Mouse (Mus musculus): ENCODE data around the gene Actg1.

The Actg1 gene

DNA sequence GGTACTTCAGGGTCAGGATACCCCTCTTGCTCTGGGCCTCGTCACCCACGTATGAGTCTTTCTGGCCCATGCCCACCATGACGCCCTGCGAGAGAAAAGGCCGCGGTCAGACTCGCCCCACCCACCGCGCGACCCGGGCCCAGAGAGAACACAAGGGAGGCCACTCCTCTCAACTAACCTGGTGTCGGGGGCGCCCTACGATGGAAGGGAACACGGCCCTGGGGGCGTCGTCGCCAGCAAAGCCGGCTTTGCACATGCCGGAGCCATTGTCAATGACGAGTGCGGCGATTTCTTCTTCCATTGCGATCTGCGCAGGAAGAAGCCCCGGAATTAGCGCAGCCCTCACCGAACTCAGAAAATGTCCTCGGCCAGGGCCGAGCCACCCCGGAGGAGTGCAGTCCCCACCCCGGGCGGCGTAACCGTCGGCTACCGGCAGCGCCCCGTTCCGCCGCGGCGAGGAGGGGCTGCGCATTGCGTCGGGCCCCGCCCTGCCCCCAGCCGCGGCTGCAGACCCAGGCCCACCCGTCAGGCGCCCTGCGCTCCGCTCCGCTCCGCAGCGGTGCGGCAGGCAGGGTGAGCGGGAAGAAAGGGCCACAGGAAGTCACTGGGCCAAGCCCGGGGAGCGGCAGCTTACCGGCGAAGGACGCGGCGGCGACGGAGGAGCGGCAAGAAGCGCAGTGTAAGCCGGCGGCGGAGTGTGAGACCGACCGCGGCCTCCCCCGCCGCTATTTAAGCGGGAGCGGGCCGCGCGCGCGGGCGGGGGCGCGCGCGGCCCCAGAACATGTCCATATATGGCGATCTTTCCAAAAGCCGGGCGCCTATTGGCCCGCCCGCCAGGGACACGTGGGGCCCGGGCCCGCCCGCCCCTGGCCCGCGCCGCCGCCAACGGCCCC, at the start of gene Actg1:
TSS of gene Actg1 (minus strand) at position 752 of the 893 bp plus-strand sequence.
- in situ Hi-C loops (cut with MboI): no loop called here

DNA sequence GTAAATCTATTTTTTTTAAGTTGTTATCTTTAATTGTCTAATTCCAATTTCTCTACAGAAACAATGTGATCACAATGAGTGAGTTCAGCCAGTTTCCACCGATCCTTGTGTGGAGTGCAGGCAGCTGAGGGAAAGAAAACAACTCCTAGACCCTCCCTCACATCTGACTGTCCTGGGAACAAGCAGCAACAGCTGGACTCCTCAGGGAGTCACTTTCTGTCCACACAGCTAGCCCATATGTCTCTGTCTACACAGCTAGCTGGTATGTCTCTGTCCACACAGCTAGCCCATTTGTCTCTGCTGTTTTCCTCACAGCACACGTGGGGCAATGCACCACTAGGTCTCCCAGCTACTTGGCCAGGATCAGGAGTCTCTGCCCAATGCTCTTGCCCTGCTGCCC, 49.3 kb upstream of the Actg1 start:
- in situ Hi-C loops (cut with MboI): no loop called here

DNA sequence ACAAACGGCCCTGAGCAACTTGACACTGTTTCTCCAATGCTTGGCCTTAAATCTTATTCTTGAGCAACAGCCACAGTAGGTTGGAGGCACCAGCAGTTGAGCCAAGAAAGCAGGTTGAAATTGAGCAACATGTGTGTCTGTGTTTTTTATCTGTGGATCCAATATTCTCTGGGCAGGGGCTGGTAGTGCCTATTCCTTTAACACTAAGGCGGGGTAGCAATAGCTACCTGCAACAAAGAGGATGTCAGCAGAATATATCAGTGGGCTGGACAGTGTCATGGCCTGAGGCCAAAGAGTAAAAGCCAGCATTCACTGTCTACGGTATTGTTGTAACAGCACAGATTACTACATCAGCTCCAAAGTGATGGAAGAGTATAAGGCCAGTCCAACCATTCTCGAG, 47.3 kb upstream of the Actg1 start:
- in situ Hi-C loops (cut with MboI): no loop called here

DNA sequence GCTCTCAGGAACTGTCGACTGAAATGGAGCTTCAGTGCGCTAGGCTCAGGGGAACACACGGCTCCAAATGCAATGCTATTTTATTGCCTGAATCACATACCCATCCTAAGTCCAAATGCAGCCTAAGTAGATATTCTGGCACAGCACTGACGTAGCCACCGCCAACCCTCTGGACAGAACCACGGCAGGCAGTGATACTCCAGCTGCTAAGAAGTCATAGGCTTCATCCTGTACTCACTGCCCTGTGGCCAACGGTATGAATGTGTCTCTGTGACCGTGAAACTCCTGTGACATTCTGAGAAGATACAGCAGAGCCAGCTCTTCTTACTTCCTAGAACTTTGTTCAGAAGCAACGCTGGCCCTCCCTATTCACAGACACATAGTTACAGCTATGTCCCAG, 40.2 kb upstream of the Actg1 start:
- in situ Hi-C loops (cut with MboI): no loop called here

DNA sequence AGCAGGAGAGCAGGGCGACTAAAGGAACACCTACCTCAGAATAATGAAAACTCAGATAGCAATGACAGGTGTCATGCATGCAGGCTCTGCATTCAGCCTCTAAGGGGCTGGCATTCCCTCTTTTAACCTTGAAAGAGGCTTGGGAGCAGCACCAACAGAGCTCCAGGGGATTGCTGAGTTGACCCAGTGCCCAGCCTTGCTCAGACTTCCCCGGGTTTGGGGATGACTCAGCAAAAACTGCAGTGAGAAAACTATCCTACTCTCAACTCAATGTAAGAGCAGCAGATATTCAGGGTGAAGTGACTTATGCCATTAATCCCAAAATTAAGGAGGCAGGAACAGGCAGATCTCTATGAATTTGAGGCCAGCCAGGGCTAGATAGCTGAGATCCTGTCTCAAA, 38.8 kb upstream of the Actg1 start:
- in situ Hi-C loops (cut with MboI): no loop called here

DNA sequence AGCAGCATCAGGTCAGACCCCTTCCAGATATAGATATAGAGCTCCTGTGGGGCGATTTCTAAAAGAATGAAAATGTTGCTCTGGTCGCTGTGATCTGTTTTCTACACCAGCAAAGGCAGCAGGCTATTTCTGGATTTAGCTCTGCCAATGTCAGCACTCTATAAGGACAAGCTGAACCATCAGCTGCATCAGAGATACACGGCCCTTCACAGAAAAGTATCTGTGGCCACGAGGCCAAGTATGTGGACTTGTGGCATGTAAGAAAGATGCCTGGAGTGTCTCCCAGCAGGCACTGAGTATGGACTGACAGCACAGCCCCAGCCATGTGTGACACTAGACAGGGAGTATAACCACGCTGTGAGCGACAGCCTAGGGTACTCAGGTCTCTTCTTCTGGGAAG, 38.3 kb upstream of the Actg1 start:
- in situ Hi-C loops (cut with MboI): no loop called here

DNA sequence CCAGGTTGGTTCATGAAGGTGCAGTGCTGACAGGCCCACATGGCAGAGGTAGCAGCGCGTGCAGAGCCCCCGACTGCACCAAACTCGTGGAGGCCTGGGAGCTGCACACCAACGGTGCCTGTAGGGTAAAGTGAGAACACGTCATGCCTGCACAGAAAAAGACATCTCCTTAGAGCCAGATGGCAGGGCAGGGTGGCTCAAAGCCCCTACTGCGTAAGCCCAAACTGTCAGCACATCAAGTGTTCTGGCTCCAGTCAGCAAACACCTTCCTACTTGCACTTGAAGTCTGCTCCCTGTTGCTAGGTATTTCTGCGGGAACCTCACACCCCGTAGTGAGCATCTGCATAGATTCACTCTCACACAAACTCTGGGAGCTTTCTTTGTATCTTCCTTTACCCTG, 34.2 kb upstream of the Actg1 start:
- in situ Hi-C loops (cut with MboI): no loop called here

DNA sequence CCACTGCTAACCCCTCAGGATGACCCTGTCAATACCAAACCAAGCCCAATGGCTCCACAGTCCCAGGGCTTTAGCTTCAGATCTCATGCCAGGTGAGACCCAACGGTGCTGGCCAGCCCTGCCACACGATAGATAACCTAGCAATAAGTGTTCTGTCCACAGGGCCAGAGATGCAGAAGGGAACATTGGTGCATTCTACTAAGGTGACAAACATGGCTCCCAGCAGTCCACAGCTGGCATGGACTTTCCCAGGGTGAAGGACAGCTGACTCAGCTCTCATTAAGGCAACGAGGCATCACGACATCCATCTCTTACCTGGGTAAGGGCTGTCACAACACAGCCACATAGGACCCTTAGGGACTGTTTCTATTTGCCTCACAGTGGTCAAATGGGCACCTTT, 32.8 kb upstream of the Actg1 start:
- in situ Hi-C loops (cut with MboI): no loop called here

DNA sequence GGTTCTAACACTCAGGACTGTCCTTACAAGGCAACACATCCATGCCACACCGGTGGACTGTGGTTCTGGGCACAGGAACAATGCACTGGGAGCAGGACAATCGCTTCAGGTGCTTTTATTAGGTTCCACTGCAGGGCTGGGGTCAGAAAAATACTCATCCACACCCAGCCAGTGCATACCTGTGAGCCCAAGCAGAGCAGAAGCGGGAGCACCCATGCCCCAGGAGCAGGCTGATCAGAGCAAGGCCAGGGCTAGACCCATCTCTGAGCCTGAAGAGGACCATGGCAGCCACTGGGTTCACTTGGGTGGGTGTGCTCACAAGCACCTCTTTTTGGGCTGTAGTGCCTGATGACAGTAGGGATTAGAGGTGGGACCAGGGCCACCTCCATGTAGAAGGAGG, 31.9 kb upstream of the Actg1 start:
- in situ Hi-C loops (cut with MboI): no loop called here

DNA sequence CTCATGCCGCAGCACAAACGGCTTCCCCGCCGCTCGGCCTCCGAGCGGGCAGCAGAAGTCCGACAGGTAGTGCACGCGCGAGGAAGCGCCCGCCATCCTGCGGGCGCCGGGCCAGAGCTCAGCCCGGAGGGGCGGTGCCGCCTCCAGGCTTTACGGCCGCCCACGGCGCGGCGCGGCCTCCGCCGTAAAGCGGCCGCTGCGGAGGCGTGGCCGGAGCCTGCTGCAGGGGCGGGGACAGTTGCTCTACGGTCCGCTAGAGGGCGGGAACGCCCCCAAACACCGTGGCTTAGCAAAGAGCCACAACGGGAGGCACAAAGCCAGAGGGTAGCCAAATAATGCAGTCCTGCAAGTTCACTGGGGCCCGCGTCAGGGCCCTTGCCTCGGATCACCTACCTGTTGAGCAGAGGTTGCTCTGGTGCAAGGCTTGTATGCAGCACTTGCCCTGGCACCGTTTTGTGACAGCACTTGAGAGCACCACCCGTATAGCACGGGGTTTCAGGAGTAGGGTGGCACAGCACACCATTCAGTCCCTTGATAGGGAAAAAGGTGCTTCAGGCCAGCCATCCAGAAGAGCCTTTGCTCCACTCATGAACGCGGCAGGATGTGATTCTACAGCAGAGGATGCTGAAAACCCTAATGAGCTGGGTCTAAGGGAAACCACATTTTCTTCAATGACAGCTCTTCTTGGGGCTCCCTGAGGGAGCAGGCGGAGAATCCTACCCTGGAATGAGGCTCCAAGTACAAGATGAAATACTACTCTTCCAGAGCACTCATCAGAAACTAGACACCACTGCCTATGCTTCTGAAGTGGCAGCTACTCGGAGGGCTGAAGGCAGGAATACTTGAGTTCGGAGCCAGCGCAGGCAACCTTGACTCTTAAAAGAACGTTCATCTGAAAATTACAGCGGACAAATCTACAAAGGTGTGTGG, 30.5 kb upstream of the Actg1 start, which contains the start of gene Faap100:
TSS of gene Faap100 (minus strand) at position 154 of the 930 bp plus-strand sequence.
- in situ Hi-C loops (cut with MboI): no loop called here

DNA sequence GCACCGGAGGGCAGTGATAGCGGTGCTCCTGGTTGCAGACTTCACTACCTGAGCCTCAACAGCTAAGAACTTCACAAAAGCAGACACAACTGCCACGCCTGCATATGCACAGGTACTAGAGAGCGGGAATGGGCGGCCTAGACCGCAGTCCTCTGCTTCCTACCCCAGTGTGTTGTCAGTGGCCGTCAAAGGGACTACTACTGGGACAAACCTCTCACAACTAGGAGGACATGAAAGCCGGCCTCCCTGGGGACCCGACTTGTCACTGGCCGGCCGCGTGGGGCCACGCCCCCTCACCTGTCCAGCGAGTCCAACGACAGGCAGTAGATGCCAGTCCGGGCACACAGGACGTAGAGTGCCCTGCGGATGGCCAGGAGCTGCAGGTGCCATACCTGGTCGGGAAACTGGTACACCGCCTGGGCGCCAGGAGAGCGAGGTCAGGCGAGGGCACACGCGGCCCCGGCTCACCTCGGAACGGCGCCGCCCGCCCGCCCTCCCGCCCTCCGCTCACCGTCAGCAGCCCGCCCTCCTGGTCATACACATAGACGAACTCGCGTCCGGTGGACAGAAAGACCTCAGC, 29.8 kb upstream of the Actg1 start:
- in situ Hi-C loops (cut with MboI): no loop called here

DNA sequence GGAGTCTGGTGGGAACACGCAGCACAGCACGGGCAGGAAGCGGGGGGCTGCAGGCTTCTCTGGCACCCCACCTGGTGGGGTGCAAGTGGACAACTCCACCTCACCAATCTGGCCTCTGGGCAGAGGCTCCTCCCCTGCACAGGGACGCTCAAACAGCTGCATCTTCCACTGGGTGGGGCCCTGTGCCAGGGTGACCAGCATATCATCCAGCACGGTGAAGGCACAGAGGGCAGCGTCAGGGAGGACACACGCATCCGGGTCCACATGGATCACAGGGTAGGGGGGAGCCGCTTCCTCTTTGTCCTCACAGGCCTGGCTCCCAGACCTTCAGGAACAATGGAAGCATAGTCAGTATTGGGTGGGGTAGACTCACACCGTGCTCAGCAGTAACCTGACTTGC, 29.0 kb upstream of the Actg1 start:
- in situ Hi-C loops (cut with MboI): no loop called here

DNA sequence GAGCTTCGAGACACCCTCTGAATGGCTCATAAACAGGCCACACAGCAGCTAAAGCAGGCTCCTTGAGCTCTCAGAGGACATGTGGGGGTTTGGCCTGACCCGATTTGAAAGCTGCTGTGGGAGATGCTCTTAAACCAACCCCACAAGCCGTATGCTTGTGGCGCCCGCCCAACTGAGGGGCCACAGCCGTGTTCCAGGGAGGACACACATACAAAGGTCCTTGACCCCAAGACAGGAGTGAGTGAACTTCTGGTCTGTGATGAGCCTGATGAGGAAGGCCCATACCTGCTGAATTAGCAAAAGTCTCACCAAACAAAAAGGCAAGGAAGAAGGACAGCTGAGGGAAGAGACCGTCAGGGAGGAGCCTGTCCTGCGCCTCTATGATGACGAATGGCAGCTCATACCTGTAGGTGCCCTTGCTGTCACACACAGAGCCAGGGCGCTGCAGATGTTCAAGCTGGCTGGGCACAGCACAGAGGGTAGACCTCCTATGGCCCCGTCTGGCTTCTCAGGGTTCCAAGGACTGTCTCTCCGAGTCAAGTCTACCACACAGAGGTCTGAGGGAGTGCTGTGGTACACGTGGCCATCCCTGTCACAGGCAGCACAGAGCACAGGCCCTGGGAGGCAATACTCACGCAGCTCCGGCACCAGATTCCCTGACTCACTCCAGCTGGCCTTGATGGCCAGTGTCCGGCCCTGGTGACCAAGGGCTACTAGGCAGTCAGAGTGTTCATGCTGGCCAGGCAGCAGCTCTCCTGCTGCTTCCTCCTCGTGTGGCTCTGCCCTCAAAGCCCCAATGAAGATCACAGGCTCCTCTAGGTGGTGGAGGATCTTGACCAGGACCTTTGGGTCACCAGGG, 28.2 kb upstream of the Actg1 start:
- in situ Hi-C loops (cut with MboI): no loop called here

DNA sequence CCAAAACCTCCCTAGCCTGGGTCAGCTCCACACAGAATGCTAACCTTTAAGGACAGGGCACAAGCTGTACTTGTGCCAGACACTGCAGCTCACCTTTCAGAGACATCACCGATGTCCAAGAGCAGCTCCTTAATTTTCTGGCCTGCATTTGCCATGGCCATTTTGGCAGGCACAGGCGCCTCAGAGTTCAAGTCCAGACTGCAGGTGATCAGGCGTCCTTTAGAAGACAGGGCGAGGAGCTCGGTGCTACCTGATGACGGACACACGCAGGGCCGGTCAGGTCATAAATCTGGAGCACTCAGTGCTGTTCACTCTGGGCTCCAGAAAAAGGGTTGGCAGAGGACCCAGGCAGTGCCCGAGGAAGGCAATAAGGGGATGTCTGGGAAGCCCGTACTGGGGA, 27.0 kb upstream of the Actg1 start:
- in situ Hi-C loops (cut with MboI): no loop called here

DNA sequence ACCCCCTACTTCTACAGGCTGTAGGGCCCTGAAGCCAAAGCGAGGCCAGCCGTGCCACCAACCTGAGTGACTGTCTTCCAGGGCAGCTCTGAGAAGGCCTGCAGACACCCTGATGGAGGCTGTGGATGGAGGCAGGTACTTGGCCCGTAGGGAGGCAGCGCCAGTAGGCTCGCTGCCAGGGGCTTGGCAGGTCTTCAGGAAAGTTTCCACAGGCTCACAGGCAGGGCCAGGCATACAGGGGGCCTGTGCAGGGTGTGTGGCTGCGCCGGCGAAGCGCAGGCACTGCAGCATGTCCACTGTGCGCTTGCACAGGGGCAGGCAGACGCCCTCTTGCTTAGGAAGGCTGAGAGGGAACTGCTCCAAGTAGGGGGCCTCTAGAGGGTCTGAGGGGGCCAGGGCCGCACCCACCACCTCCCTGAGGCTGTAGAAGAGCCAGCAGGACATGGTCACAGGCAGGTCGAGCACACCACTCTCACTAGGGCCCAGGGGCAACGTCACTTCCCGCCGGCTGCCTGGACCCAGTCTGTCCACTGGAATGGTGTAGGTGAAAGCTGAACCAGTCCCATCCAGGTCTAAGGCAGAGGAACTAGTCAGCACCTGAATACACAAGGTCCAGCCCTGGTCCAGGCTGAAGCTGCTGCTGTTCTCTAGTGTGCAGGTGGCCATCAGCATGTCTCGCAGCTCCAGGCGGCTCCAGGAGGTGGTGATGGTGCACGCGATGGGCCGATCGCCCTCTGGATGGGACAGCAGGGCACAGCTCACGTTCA, 25.7 kb upstream of the Actg1 start:
- in situ Hi-C loops (cut with MboI): no loop called here

DNA sequence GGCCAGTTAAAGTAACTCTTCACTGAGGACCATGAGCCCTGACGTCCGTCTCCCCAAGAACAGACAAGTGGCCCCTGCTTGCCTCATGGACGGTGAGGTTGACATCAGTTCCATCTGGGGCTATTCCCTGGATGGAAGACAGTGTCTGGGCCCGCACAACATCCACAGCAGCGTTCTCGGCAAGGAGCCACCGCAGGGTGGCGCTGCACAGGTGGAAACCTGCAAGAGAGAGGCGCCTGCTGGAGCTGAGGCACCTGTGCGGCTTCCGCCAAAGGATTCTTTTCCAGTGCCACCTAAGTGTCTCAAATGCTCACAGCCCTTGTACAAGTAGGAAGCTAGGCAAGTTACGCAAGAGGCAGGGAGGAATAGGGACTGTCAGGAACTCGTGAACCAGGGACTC, 24.7 kb upstream of the Actg1 start:
- in situ Hi-C loops (cut with MboI): no loop called here

DNA sequence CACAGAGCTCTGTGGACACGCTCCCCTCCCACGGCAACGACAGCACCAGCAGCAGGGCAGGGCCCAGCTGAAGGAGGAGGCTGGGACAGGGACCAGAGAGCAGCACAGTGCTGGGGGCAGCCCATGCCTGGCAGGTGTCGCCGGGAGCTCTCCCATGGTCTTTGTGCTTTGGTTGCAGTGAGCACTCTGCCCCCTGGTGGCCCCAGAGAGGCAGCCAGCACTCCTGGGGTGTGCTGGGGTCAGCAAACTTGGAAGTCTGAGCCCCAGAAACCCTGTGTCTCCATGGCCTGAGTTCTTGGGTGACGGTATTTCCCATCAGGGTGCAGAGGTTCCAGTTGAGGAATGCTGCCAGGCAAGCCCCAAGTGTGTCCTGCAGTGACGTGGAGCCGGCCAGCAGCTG, 21.3 kb upstream of the Actg1 start:
- in situ Hi-C loops (cut with MboI): no loop called here

DNA sequence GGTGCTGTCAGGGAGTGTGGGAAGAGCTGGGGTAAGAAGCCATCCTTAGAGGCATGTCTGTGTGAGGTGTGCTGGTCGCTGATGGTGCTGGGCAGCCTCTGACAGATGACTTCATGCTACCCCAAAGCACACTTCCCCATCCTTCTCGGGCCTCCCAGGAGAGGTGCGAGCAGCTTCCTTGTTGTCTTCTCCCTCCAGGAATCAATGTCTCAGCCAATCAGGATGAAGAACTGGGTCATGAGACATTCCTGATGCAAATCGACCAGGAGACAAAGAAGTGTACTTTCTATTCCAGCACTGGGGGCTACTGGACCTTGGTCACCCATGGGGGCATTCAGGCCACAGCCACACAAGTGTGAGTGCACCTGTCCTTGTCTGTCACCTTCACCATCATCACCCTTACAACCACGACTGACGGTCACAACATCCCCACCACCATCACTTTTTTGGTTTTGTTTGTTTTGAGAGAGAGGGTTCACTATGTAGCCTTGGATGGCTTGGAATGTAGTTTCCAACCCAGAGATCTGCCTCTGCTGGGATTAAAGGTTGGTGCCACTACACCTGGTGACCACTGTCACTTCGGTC, 18.2 kb upstream of the Actg1 start:
- in situ Hi-C loops (cut with MboI): no loop called here

DNA sequence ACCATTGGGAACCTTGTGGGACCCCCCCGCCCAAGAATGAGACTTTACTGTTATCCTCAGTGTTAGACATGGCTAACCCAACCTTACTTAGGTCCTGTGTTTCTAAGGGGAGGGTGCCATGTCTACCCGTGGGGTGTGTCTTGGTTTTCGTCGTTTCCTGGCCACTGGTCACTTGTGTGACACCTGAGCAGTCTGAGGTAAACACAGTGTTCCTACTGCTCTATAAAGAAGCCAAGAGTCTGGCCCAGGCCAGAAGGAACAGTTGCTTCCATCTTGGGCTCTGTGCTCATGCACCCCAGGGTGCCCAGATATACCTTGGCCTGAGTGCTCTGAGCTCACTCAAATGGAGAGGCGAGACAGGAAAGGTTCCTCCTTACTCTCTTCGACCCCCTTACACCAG, 14.5 kb upstream of the Actg1 start:
- in situ Hi-C loops (cut with MboI): no loop called here

DNA sequence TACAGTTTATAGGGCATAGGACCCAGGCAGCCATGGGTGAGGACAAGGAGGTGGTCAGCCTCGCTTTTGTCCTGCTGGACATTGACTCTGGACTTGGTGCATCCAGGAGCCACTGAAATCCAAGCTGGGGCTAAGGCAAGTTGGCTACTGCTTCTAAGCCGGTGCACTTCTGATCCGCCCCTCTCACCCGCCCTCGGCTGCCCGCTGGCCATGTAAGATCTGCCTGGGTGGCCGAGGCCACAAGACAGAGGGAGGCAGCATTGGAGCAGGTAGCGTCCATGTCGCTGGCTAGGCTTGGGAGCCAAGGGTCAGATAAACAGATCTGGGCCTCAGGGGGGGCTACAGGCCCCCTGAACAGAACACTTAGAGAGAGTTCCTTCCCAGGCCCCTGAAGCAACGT, 13.0 kb upstream of the Actg1 start, which contains the start of gene Fscn2:
TSS of gene Fscn2 (plus strand) at position 240 of the 400 bp plus-strand sequence.
- in situ Hi-C loops (cut with MboI): no loop called here

All from mature B cell (primary cell).